Mouse (Mus musculus): Measurements from ENCODE around the gene Fto.

DNA sequence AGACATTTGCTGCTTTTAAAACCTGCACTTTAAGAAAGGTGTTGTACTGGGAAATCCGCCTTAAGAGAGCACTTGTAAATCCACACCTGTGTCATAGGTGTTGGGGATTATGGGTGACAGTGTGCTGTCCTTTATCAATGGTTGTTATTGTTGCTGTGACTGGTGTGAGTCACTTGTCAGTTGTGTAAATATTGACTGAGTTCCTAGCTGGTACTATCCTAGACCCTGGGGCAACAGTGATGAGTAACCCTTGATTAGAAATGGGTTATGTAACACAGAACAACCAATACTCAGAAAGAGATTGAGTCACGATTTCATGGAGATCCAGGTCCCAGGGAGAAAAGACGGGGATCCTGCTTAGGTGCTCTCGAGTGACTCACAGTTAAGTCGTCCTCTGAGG, 216.4 kb downstream of the Fto start:
- TF ChIP-seq CTCF (IDR thresholded peaks at IDR 0.05; ENCODE audit: borderline replicate concordance, extremely low read depth, insufficient read depth, insufficient read length) (no peak), POLR2A (IDR thresholded peaks at IDR 0.05; ENCODE audit: borderline replicate concordance, extremely low read depth, insufficient read depth, insufficient read length, poor library complexity, severe bottlenecking) (no peak)

All from brain, embryonic 14.5 days (tissue).